Mouse (Mus musculus) heart, adult 2 months (tissue): ENCODE measurements at regions not wholly inside any gene's neighbourhood (a gene's known extent, or its start where the extent isn't known, plus 50 kb on each side); places are given as distances from the start of the nearest gene placed in this dataset.

Experiments
- CTCF ChIP-seq: fragments of 200-600 bp; IDR thresholded peaks from 2 replicates; pipeline ENCODE4 v1.8.1; 2022; ENCODE audit warnings: antibody characterized with exemption, mild to moderate bottlenecking, moderate library complexity
- EP300 ChIP-seq: fragments of 200-500 bp; IDR thresholded peaks from 2 replicates; pipeline ENCODE4 v1.6.1; 2011; ENCODE audit warnings: low read depth, low read length, control low read depth; ENCODE audit not compliant: insufficient read depth
- POLR2A ChIP-seq: fragments of 200-500 bp; IDR thresholded peaks from 2 replicates; pipeline ENCODE4 v1.6.1; 2011; ENCODE audit warnings: mild to moderate bottlenecking, low read depth, low read length, control low read depth; ENCODE audit not compliant: insufficient read depth

- TF ChIP-seq POLR2A (no peak), CTCF (no peak), EP300 (no peak)
Observed at GRCm38 (mm10) chr15:67025746-67026145, 525.0 kb upstream of the Lrrc6 start.
